Mouse (Mus musculus): ENCODE measurements around the gene Neo1. TPM values are rescaled to one million over a fixed set of nuclear protein-coding genes. Genes with fewer than 3 reads are reported as not detected.

The Neo1 gene
- polyA plus RNA-seq, 1 experiment from 2014 or later, result 45.1 TPM

DNA sequence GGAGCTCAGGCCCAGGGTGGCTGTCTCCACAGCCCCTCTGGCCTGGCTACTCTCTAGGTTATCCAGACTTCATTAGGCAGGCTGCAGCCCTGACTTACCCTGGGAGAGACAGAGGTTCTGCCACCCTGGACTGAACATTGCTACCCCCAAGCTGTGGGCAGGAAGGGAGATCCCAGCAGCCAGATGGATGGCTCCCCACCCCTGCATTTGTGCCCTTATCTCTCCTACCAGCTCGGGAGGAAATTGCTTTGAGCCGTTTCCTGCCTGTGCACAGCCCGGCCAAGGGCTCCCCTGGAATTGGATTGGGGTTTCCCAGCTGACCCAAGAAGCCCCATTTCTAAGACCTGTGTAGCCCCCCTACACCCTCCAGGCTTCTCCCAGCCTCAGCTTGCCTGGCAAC, 189.2 kb downstream of the Neo1 start:
- WGBS, result 39% methylated on average over 3 of the region's 3 CpGs
- ATAC-seq (ENCODE audit: insufficient number of reproducible peaks, low FRiP score, low TSS enrichment, low read depth), result no peak
- Histone ChIP-seq H3K4me2 (no peak overlapping the region), H3K27ac (no peak overlapping the region), H3K9ac (no peak overlapping the region), H3K36me3 (no peaks in the 10 kb centered on the region), H3K4me1 (no peaks in the 10 kb centered on the region), H3K27me3 (no peaks in the 10 kb centered on the region), H3K4me3 (no peak overlapping the region), H3K9me3 (no peaks in the 10 kb centered on the region)

DNA sequence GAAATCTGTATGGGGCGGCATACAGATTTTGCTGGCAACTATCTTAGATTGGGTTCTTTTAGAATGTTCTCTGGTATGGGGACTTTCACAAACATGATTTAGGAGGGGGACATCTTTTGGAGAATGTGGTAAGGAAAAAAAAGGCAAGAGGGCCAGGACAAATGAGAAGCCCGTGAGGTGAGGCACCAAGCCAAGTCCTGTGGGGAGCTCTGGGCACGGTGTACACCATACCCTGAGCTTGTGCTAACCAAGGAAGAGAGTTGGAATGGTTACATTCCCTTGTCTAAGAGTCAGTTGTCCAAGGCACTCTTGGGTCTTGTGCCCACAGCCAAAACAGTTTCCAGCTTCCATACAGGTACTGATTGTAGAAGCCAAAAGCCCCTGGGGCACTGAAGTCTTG, 191.6 kb downstream of the Neo1 start:
- Histone ChIP-seq H3K4me3 (no peak overlapping the region), H3K27ac (no peak overlapping the region), H3K4me1 (no peaks in the 10 kb centered on the region), H3K27me3 (no peaks in the 10 kb centered on the region), H3K36me3 (no peaks in the 10 kb centered on the region), H3K9ac (no peak overlapping the region), H3K4me2 (no peak overlapping the region), H3K9me3 (no peaks in the 10 kb centered on the region)
- 85% methylated on average over 3 of the region's 3 CpGs for WGBS
- ATAC-seq (ENCODE audit: insufficient number of reproducible peaks, low FRiP score, low TSS enrichment, low read depth), result no peak

GRCm38 (mm10) chr9:58841655-58842054, 194.6 kb downstream of the Neo1 start:
- no peak overlapping the region for H3K9ac ChIP-seq
- no peaks in the 10 kb centered on the region for H3K27me3 ChIP-seq
- no peaks in the 10 kb centered on the region for H3K4me1 ChIP-seq
- no peak for ATAC-seq (ENCODE audit: insufficient number of reproducible peaks, low FRiP score, low TSS enrichment, low read depth)
- no peak overlapping the region for H3K4me3 ChIP-seq
- H3K9me3 ChIP-seq, result no peaks in the 10 kb centered on the region
- no peak overlapping the region for H3K27ac ChIP-seq
- 17% methylated on average over 6 of the region's 6 CpGs for WGBS
- no peak overlapping the region for H3K4me2 ChIP-seq
- no peaks in the 10 kb centered on the region for H3K36me3 ChIP-seq

- Histone ChIP-seq H3K9me3 (no peaks in the 10 kb centered on the region), H3K36me3 (no peaks in the 10 kb centered on the region), H3K4me1 (no peaks in the 10 kb centered on the region), H3K27ac (no peak overlapping the region), H3K27me3 (no peaks in the 10 kb centered on the region), H3K4me2 (no peak overlapping the region), H3K9ac (no peak overlapping the region), H3K4me3 (no peak overlapping the region)
- no peak for ATAC-seq (ENCODE audit: insufficient number of reproducible peaks, low FRiP score, low TSS enrichment, low read depth)
- 76% methylated on average over 5 of the region's 5 CpGs for WGBS
Measured at GRCm38 (mm10) chr9:58838504-58838903, 197.7 kb downstream of the Neo1 start.

GRCm38 (mm10) chr9:58837174-58837573, 199.1 kb downstream of the Neo1 start:
- Histone ChIP-seq H3K4me3 (no peak overlapping the region), H3K36me3 (no peaks in the 10 kb centered on the region), H3K9ac (no peak overlapping the region), H3K27me3 (no peaks in the 10 kb centered on the region), H3K9me3 (no peaks in the 10 kb centered on the region), H3K27ac (no peak overlapping the region), H3K4me1 (no peaks in the 10 kb centered on the region), H3K4me2 (no peak overlapping the region)
- 60% methylated on average over 5 of the region's 5 CpGs for WGBS
- ATAC-seq (ENCODE audit: insufficient number of reproducible peaks, low FRiP score, low TSS enrichment, low read depth), result no peak

DNA sequence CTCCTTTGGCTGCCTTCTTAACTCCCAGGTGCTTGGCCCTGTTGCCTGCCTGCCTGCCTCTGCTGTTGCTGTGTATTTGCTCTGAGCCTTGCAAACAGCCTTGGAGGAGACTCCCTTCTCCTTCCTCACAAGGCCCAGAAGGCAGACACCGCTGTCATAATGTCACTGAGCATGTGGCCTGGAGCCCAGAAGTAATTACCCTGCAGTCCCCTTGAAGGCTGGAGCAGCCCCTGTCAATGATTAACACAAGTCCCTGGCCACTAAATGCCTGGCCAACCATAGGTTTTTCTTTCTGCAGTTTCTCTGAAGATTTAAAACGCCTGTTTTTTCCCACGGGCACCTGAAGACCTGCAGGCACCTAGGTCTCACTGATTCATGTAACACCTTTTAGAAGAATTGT, 203.3 kb downstream of the Neo1 start:
- no peak overlapping the region for H3K9ac ChIP-seq
- no peak overlapping the region for H3K27ac ChIP-seq
- no peak for ATAC-seq (ENCODE audit: insufficient number of reproducible peaks, low FRiP score, low TSS enrichment, low read depth)
- H3K36me3 ChIP-seq, result no peaks in the 10 kb centered on the region
- 35% methylated on average over 3 of the region's 3 CpGs for WGBS
- H3K4me1 ChIP-seq, result no peaks in the 10 kb centered on the region
- no peak overlapping the region for H3K4me3 ChIP-seq
- no peaks in the 10 kb centered on the region for H3K9me3 ChIP-seq
- no peaks in the 10 kb centered on the region; the same call in 1 of the 2 replicates for H3K27me3 ChIP-seq
- no peak overlapping the region for H3K4me2 ChIP-seq

DNA sequence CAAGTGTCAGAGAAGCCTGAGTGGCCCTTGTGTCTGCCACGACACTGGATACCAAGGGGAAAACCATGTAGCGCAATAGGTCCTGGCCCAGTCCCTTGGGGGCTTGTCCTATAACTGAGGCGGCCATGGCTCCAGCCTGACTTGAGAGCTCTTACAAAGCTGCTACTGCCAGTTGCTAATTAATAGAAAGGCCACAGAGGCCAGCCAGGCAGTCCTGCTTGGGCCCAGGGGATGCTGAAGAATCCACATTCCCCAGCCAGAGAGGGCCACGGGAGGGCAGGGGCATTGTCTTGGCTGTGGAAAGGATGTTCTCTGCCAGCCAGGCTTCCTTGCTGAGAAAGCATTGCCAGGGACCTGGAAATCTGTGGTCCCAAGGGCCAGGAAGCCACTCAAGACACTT, 206.6 kb downstream of the Neo1 start:
- 58% methylated on average over 4 of the region's 4 CpGs for WGBS
- ATAC-seq (ENCODE audit: insufficient number of reproducible peaks, low FRiP score, low TSS enrichment, low read depth), result no peak
- H3K4me1 ChIP-seq, result no peaks in the 10 kb centered on the region
- no peaks in the 10 kb centered on the region for H3K9me3 ChIP-seq
- H3K27me3 ChIP-seq, result peaks cover 23% of the 10 kb centered on the region
- H3K36me3 ChIP-seq, result no peaks in the 10 kb centered on the region
- H3K4me3 ChIP-seq, result no peak overlapping the region
- no peak overlapping the region for H3K27ac ChIP-seq
- no peak overlapping the region for H3K9ac ChIP-seq
- H3K4me2 ChIP-seq, result no peak overlapping the region

Other genes with a start within 250 kb of the Neo1 start
- 0.05 and 0.15 TPM in 2 replicates for gene Hcn4, start 213.0 kb downstream of the Neo1 start, polyA plus RNA-seq (2015; fragmentation: Nextera tagmentation; extraction: Ambion mirVana)